Mouse (Mus musculus): ENCODE measurements around the gene Ccdc124. TPM values are rescaled to one million over a fixed set of nuclear protein-coding genes. Genes with fewer than 3 reads are reported as not detected.
A peak's percentile ranks its signal among the peaks of the same experiment; 100 is the strongest.

Ccdc124 gene
- polyA plus RNA-seq, 1 experiment from 2014 or later, result 95.8 TPM

- Histone ChIP-seq H3K27ac (no peak overlapping the region), H3K4me2 (no peak overlapping the region), H3K27me3 (peaks cover 50% of the 10 kb centered on the region), H3K4me3 (no peak overlapping the region), H3K9ac (no peak overlapping the region), H3K36me3 (peaks cover 27% of the 10 kb centered on the region), H3K9me3 (no peaks in the 10 kb centered on the region), H3K4me1 (peaks cover 40% of the 10 kb centered on the region)
- ATAC-seq (ENCODE audit: insufficient number of reproducible peaks, low FRiP score, low TSS enrichment, low read depth), result no peak
- 54% methylated on average over 2 of the region's 2 CpGs for WGBS
Observed at GRCm38 (mm10) chr8:70894385-70894720, 20.6 kb upstream of the Ccdc124 start.

GRCm38 (mm10) chr8:70893656-70894384 lies 20.1 kb upstream of the Ccdc124 start:
- Histone ChIP-seq H3K4me2 (no peak overlapping the region), H3K27me3 (peaks cover 51% of the 10 kb centered on the region), H3K36me3 (peaks cover 27% of the 10 kb centered on the region), H3K9ac (no peak overlapping the region), H3K4me3 (no peak overlapping the region), H3K27ac (no peak overlapping the region), H3K9me3 (no peaks in the 10 kb centered on the region), H3K4me1 (peaks cover 40% of the 10 kb centered on the region)
- no peak for ATAC-seq (ENCODE audit: insufficient number of reproducible peaks, low FRiP score, low TSS enrichment, low read depth)
- WGBS, result 24% methylated on average over 12 of the region's 12 CpGs

GRCm38 (mm10) chr8:70892896-70893655 lies 19.3 kb upstream of the Ccdc124 start:
- peak overlapping the region; percentile 30 for H3K4me3 ChIP-seq
- no peak for ATAC-seq (ENCODE audit: insufficient number of reproducible peaks, low FRiP score, low TSS enrichment, low read depth)
- H3K9ac ChIP-seq, result no peak overlapping the region
- no peak overlapping the region for H3K27ac ChIP-seq
- peaks cover 33% of the 10 kb centered on the region for H3K4me1 ChIP-seq
- H3K36me3 ChIP-seq, result peaks cover 27% of the 10 kb centered on the region
- WGBS, result 22% methylated on average over 20 of the region's 20 CpGs
- peak overlapping the region; percentile 48 for H3K4me2 ChIP-seq
- H3K9me3 ChIP-seq, result no peaks in the 10 kb centered on the region
- peaks cover 59% of the 10 kb centered on the region for H3K27me3 ChIP-seq

GRCm38 (mm10) chr8:70892022-70892895 lies 18.5 kb upstream of the Ccdc124 start, which contains the start of gene Slc5a5:
Slc5a5 (minus strand) TSS chr8:70892757.
- WGBS, result 3% methylated on average over 80 of the region's 80 CpGs
- Histone ChIP-seq H3K36me3 (peaks cover 27% of the 10 kb centered on the region), H3K4me2 (peak within 1 kb of the TSS; percentile 48), H3K27me3 (peaks cover 59% of the 10 kb centered on the region), H3K9ac (0 out of 2 replicates have a peak within 1 kb of the TSS, but pooled peaks have one; percentile 1), H3K4me3 (peak within 1 kb of the TSS; percentile 30), H3K4me1 (peaks cover 37% of the 10 kb centered on the region), H3K27ac (no peak within 1 kb of the TSS), H3K9me3 (no peaks in the 10 kb centered on the region)
- no peak for ATAC-seq (ENCODE audit: insufficient number of reproducible peaks, low FRiP score, low TSS enrichment, low read depth)

- H3K27me3 ChIP-seq, result peaks cover 59% of the 10 kb centered on the region
- WGBS, result 7% methylated on average over 21 of the region's 21 CpGs
- ATAC-seq (ENCODE audit: insufficient number of reproducible peaks, low FRiP score, low TSS enrichment, low read depth), result no peak
- no peaks in the 10 kb centered on the region for H3K9me3 ChIP-seq
- peaks cover 35% of the 10 kb centered on the region for H3K4me1 ChIP-seq
- no peak overlapping the region for H3K4me3 ChIP-seq
- no peak overlapping the region for H3K9ac ChIP-seq
- H3K36me3 ChIP-seq, result peaks cover 27% of the 10 kb centered on the region
- no peak overlapping the region for H3K27ac ChIP-seq
- H3K4me2 ChIP-seq, result peak overlapping the region; percentile 24; the same call in 1 of the 2 replicates
Observed at GRCm38 (mm10) chr8:70891356-70891755, 17.6 kb upstream of the Ccdc124 start.

GRCm38 (mm10) chr8:70890656-70891055 lies 16.9 kb upstream of the Ccdc124 start:
- Histone ChIP-seq H3K9ac (no peak overlapping the region), H3K27ac (no peak overlapping the region), H3K36me3 (peaks cover 24% of the 10 kb centered on the region), H3K4me3 (no peak overlapping the region), H3K9me3 (no peaks in the 10 kb centered on the region), H3K4me1 (peaks cover 28% of the 10 kb centered on the region), H3K27me3 (peaks cover 59% of the 10 kb centered on the region), H3K4me2 (no peak overlapping the region)
- 90% methylated on average over 5 of the region's 5 CpGs for WGBS
- ATAC-seq (ENCODE audit: insufficient number of reproducible peaks, low FRiP score, low TSS enrichment, low read depth), result no peak

- no peak for ATAC-seq (ENCODE audit: insufficient number of reproducible peaks, low FRiP score, low TSS enrichment, low read depth)
- Histone ChIP-seq H3K9ac (no peak overlapping the region), H3K36me3 (no peaks in the 10 kb centered on the region), H3K9me3 (no peaks in the 10 kb centered on the region), H3K4me2 (no peak overlapping the region), H3K27me3 (peaks cover 37% of the 10 kb centered on the region), H3K27ac (no peak overlapping the region), H3K4me1 (peaks cover 18% of the 10 kb centered on the region), H3K4me3 (no peak overlapping the region)
- 8% methylated on average over 13 of the region's 18 CpGs for WGBS
Observed at GRCm38 (mm10) chr8:70887669-70888068, 13.9 kb upstream of the Ccdc124 start.

- no peak overlapping the region for H3K4me2 ChIP-seq
- no peak overlapping the region for H3K27ac ChIP-seq
- H3K36me3 ChIP-seq, result no peaks in the 10 kb centered on the region
- no peak for ATAC-seq (ENCODE audit: insufficient number of reproducible peaks, low FRiP score, low TSS enrichment, low read depth)
- H3K9me3 ChIP-seq, result no peaks in the 10 kb centered on the region
- H3K27me3 ChIP-seq, result peaks cover 16% of the 10 kb centered on the region
- peaks cover 9% of the 10 kb centered on the region for H3K4me1 ChIP-seq
- H3K9ac ChIP-seq, result no peak overlapping the region
- WGBS, result 13% methylated on average over 12 of the region's 12 CpGs
- no peak overlapping the region for H3K4me3 ChIP-seq
Observed at GRCm38 (mm10) chr8:70885612-70886011, 11.9 kb upstream of the Ccdc124 start.

GRCm38 (mm10) chr8:70884683-70885082 lies 10.9 kb upstream of the Ccdc124 start:
- Histone ChIP-seq H3K9me3 (no peaks in the 10 kb centered on the region), H3K9ac (no peak overlapping the region), H3K4me3 (no peak overlapping the region), H3K4me2 (no peak overlapping the region), H3K27me3 (0 out of 2 replicates have a peak, but pooled peaks cover 9% of the 10 kb centered on the region), H3K27ac (no peak overlapping the region), H3K36me3 (no peaks in the 10 kb centered on the region), H3K4me1 (peaks cover 18% of the 10 kb centered on the region)
- 85% methylated on average over 10 of the region's 10 CpGs for WGBS
- ATAC-seq (ENCODE audit: insufficient number of reproducible peaks, low FRiP score, low TSS enrichment, low read depth), result no peak

GRCm38 (mm10) chr8:70884186-70884585 lies 10.5 kb upstream of the Ccdc124 start:
- Histone ChIP-seq H3K27ac (no peak overlapping the region), H3K4me2 (no peak overlapping the region), H3K27me3 (0 out of 2 replicates have a peak, but pooled peaks cover 9% of the 10 kb centered on the region), H3K9ac (no peak overlapping the region), H3K4me3 (no peak overlapping the region), H3K9me3 (no peaks in the 10 kb centered on the region), H3K4me1 (peaks cover 23% of the 10 kb centered on the region), H3K36me3 (no peaks in the 10 kb centered on the region)
- WGBS, result 85% methylated on average over 4 of the region's 4 CpGs
- no peak for ATAC-seq (ENCODE audit: insufficient number of reproducible peaks, low FRiP score, low TSS enrichment, low read depth)

- H3K4me2 ChIP-seq, result no peak overlapping the region
- 19% methylated on average over 11 of the region's 11 CpGs for WGBS
- no peaks in the 10 kb centered on the region for H3K27me3 ChIP-seq
- H3K27ac ChIP-seq, result peak overlapping the region; percentile 51
- H3K4me3 ChIP-seq, result no peak overlapping the region
- no peak for ATAC-seq (ENCODE audit: insufficient number of reproducible peaks, low FRiP score, low TSS enrichment, low read depth)
- H3K9me3 ChIP-seq, result no peaks in the 10 kb centered on the region
- no peak overlapping the region for H3K9ac ChIP-seq
- peaks cover 18% of the 10 kb centered on the region for H3K4me1 ChIP-seq
- no peaks in the 10 kb centered on the region for H3K36me3 ChIP-seq
Observed at GRCm38 (mm10) chr8:70880546-70880945, 6.8 kb upstream of the Ccdc124 start.
